Mouse (Mus musculus): ENCODE data around the gene Tgfbrap1.
"Not testable (repeated sequence)": the region's sequence is repeated elsewhere in the genome, so short reads cannot be mapped to it uniquely, and the experiment has no call there.

The Tgfbrap1 gene

DNA sequence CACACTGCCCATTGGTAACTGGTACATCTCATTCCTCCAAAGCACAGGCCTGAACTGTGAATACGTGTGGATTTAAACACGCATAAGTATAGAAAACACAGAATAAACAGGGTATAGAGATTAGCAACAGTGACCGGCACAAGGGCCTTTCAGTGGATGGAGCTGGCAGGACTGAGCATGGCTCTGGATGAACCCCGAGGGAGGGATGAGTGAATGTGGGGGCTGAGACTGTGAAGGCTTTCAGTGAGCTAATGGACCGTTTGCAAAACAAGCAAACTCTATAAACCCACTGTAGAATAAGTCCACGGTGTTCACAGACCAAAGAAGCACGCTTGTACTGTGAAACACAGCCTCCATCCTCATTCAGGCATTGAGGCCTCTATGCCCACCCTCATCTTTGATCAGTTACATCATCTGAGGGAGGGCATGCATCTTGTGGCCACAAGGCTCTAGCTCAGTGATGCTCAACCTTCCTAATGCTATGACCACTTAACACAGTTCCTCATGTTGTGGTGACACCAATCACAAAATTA lies 83.2 kb downstream of the Tgfbrap1 start:
- DNase-seq (ENCODE audit: low read depth) = not testable (repeated sequence)

GRCm38 (mm10) chr1:43010461-43010860 lies 88.0 kb downstream of the Tgfbrap1 start:
- no peak for DNase-seq (ENCODE audit: low read depth)

GRCm38 (mm10) chr1:43006524-43006923 lies 91.9 kb downstream of the Tgfbrap1 start:
- no peak for DNase-seq (ENCODE audit: low read depth)

GRCm38 (mm10) chr1:43006051-43006514 lies 92.4 kb downstream of the Tgfbrap1 start:
- DNase-seq (ENCODE audit: low read depth) = no peak
